Mouse (Mus musculus) heart, embryonic 14.5 days (tissue): ENCODE results near the gene Pde3b. TPM values are rescaled to one million over a fixed set of nuclear protein-coding genes. Genes with fewer than 3 reads are reported as not detected.
A peak's percentile ranks its signal among the peaks of the same experiment; 100 is the strongest.
"Not testable (repeated sequence)": the region's sequence is repeated elsewhere in the genome, so short reads cannot be mapped to it uniquely, and the experiment has no call there.

Source experiments
- ATAC-seq: fragments of 200-750 bp; cut with Nextera tagmentation; 2 replicates; pipeline ENCODE4 v1.8.0; 2017; ENCODE audit warnings: low read depth, moderate TSS enrichment; ENCODE audit not compliant: insufficient number of reproducible peaks, insufficient read depth, low FRiP score
- H3K27ac ChIP-seq, 2 experiments: fragments of 200-500 bp in 1 of 2; fragments of 300-500 bp in 1 of 2; sonication (generic) in 1 of 2; replicated peaks in 1 of 2; 2 replicates each; pipeline ENCODE4 v1.5.1; 2012 to 2014; ENCODE audit warnings: low read depth in 2 of 2, low read length in 2 of 2, control low read depth in 1 of 2, mild to moderate bottlenecking in 1 of 2, mixed read lengths in 1 of 2; ENCODE audit not compliant: control insufficient read depth in 1 of 2, insufficient read depth in 1 of 2
- H3K27me3 ChIP-seq: fragments of 300-500 bp; sonication (generic); 2 replicates; pipeline ENCODE4 v1.6.1; 2014; ENCODE audit warnings: mild to moderate bottlenecking, low read length, control low read depth; ENCODE audit not compliant: control insufficient read depth, insufficient read depth
- H3K36me3 ChIP-seq: fragments of 300-500 bp; sonication (generic); 2 replicates; pipeline ENCODE4 v1.6.1; 2014; ENCODE audit warnings: mild to moderate bottlenecking, control low read depth, low read length, mixed read lengths; ENCODE audit not compliant: control insufficient read depth, insufficient read depth
- H3K4me1 ChIP-seq, 2 experiments: fragments of 200-500 bp in 1 of 2; fragments of 300-500 bp in 1 of 2; sonication (generic) in 1 of 2; 2 replicates each; pipeline ENCODE4 v1.6.1; 2012 to 2014; ENCODE audit warnings: low read length in 2 of 2, control low read depth in 1 of 2, mixed read lengths in 1 of 2; ENCODE audit not compliant: control insufficient read depth in 2 of 2, insufficient read depth in 2 of 2
- H3K4me2 ChIP-seq: fragments of 300-500 bp; sonication (generic); 2 replicates; pipeline ENCODE4 v1.6.1; 2014; ENCODE audit warnings: mild to moderate bottlenecking, low read length
- H3K4me3 ChIP-seq, 2 experiments: fragments of 200-500 bp in 1 of 2; fragments of 300-500 bp in 1 of 2; sonication (generic) in 1 of 2; 2 replicates each; pipeline ENCODE4 v1.5.1; 2012 to 2014; ENCODE audit warnings: low read length in 2 of 2, mild to moderate bottlenecking in 2 of 2, control low read depth in 1 of 2, low read depth in 1 of 2, moderate library complexity in 1 of 2; ENCODE audit not compliant: control insufficient read depth in 1 of 2, insufficient read depth in 1 of 2
- H3K9ac ChIP-seq: fragments of 300-500 bp; sonication (generic); 2 replicates; pipeline ENCODE4 v1.6.1; 2014; ENCODE audit warnings: mild to moderate bottlenecking, low read length
- H3K9me3 ChIP-seq: fragments of 300-500 bp; sonication (generic); 2 replicates; pipeline ENCODE4 v1.6.1; 2016; ENCODE audit warnings: low read length, control low read depth; ENCODE audit not compliant: control insufficient read depth
- WGBS: fragments of 180-500 bp; shearing (Covaris S2); extraction: QIAGEN DNeasy Blood & Tissue Kit; methylation state at CpG from one replicate; pipeline ENCODE4 v1.1.7; 2014; 5-methylcytosine and 5-hydroxymethylcytosine counted together
- polyA plus RNA-seq: library from polyadenylated mRNA; unstranded; fragments of >200 nt; fragmentation: Nextera tagmentation; extraction: Ambion mirVana; gene quantifications from 2 replicates; pipeline ENCODE4 v1.2.1, GENCODE M21; 2014

Gene Pde3b
- polyA plus RNA-seq: 7.5 and 8.9 TPM in 2 replicates

GRCm38 (mm10) chr7:114414421-114415335 lies at the start of gene Pde3b:
Gene Pde3b (plus strand): TSS chr7:114415281.
- no peaks in the 10 kb centered on the region for H3K9me3 ChIP-seq
- ATAC-seq: peak; percentile 86
- no peaks in the 10 kb centered on the region for H3K27me3 ChIP-seq
- H3K4me2 ChIP-seq: peak within 1 kb of the TSS; percentile 97
- peak within 1 kb of the TSS; percentile 51 to 85 for H3K27ac ChIP-seq
- H3K36me3 ChIP-seq: no peaks in the 10 kb centered on the region
- H3K4me3 ChIP-seq: peak within 1 kb of the TSS; percentile 95 to 96
- WGBS: 3% methylated on average over 52 of the region's 70 CpGs
- H3K4me1 ChIP-seq: peaks cover 2 to 8% of the 10 kb centered on the region in 2 experiments; a peak in 2 of 4 replicates
- H3K9ac ChIP-seq: peak within 1 kb of the TSS; percentile 84

GRCm38 (mm10) chr7:114402130-114402529 lies 13.0 kb upstream of the Pde3b start:
- no peak for ATAC-seq
- Histone ChIP-seq H3K36me3 (no peaks in the 10 kb centered on the region), H3K9me3 (no peaks in the 10 kb centered on the region), H3K4me3 (no peak overlapping the region), H3K27me3 (no peaks in the 10 kb centered on the region), H3K27ac (no peak overlapping the region), H3K4me2 (no peak overlapping the region), H3K4me1 (no peaks in the 10 kb centered on the region), H3K9ac (no peak overlapping the region)
- 86% methylated on average over 3 of the region's 3 CpGs for WGBS

GRCm38 (mm10) chr7:114415336-114416020 lies 397 bp downstream of the Pde3b start:
- H3K27ac ChIP-seq: peak overlapping the region; percentile 51 to 85
- no peaks in the 10 kb centered on the region for H3K27me3 ChIP-seq
- peak overlapping the region; percentile 95 to 96 for H3K4me3 ChIP-seq
- peak; percentile 75 for ATAC-seq
- H3K36me3 ChIP-seq: no peaks in the 10 kb centered on the region
- H3K9me3 ChIP-seq: no peaks in the 10 kb centered on the region
- WGBS: under 1% methylated on average over 81 of the region's 103 CpGs
- H3K9ac ChIP-seq: peak overlapping the region; percentile 84
- peak overlapping the region; percentile 97 for H3K4me2 ChIP-seq
- peaks cover 2 to 8% of the 10 kb centered on the region in 2 experiments; a peak in 2 of 4 replicates for H3K4me1 ChIP-seq

- under 1% methylated on average over 66 of the region's 66 CpGs for WGBS
- peak; percentile 43 for ATAC-seq
- peak overlapping the region; percentile 97 for H3K4me2 ChIP-seq
- peak overlapping the region; percentile 51 to 85; a peak in 3 of 4 replicates for H3K27ac ChIP-seq
- H3K27me3 ChIP-seq: no peaks in the 10 kb centered on the region
- H3K4me3 ChIP-seq: peak overlapping the region; percentile 95 to 96
- H3K4me1 ChIP-seq: peaks cover 2 to 8% of the 10 kb centered on the region in 2 experiments; a peak in 2 of 4 replicates
- H3K9ac ChIP-seq: peak overlapping the region; percentile 84
- H3K9me3 ChIP-seq: no peaks in the 10 kb centered on the region
- no peaks in the 10 kb centered on the region for H3K36me3 ChIP-seq
Measured at GRCm38 (mm10) chr7:114416021-114416845, 1.2 kb downstream of the Pde3b start.

GRCm38 (mm10) chr7:114419331-114419730 lies 4.2 kb downstream of the Pde3b start:
- 70% methylated on average over 3 of the region's 3 CpGs for WGBS
- not testable (repeated sequence) for H3K9ac ChIP-seq, H3K4me3 ChIP-seq, H3K9me3 ChIP-seq, H3K4me2 ChIP-seq, ATAC-seq, H3K36me3 ChIP-seq, H3K4me1 ChIP-seq, H3K27me3 ChIP-seq, H3K27ac ChIP-seq

GRCm38 (mm10) chr7:114420918-114421317 lies 5.8 kb downstream of the Pde3b start:
- H3K27ac ChIP-seq: no peak overlapping the region
- no peaks in the 10 kb centered on the region for H3K36me3 ChIP-seq
- H3K27me3 ChIP-seq: no peaks in the 10 kb centered on the region
- H3K4me1 ChIP-seq: peaks cover 0 to 8% of the 10 kb centered on the region in 2 experiments; a peak in 1 of 4 replicates
- no peaks in the 10 kb centered on the region for H3K9me3 ChIP-seq
- WGBS: 49% methylated on average over 4 of the region's 4 CpGs
- no peak for ATAC-seq
- H3K4me2 ChIP-seq: no peak overlapping the region
- no peak overlapping the region for H3K4me3 ChIP-seq
- H3K9ac ChIP-seq: no peak overlapping the region

- H3K27me3 ChIP-seq: no peaks in the 10 kb centered on the region
- peaks cover 0 to 6% of the 10 kb centered on the region in 2 experiments; a peak in 1 of 4 replicates for H3K4me1 ChIP-seq
- no peak overlapping the region for H3K4me3 ChIP-seq
- no peak overlapping the region for H3K27ac ChIP-seq
- no peak overlapping the region for H3K9ac ChIP-seq
- no peak overlapping the region for H3K4me2 ChIP-seq
- WGBS: 75% methylated on average over 3 of the region's 3 CpGs
- H3K36me3 ChIP-seq: no peaks in the 10 kb centered on the region
- no peak for ATAC-seq
- H3K9me3 ChIP-seq: no peaks in the 10 kb centered on the region
Measured at GRCm38 (mm10) chr7:114422224-114422623, 7.1 kb downstream of the Pde3b start.
